Mouse (Mus musculus): ENCODE data around the gene Atp2a1. TPM values are rescaled to one million over a fixed set of nuclear protein-coding genes. Genes with fewer than 3 reads are reported as not detected.

Gene Atp2a1
- polyA plus RNA-seq, 1 experiment from 2014 or later, result 1.1 TPM

- Histone ChIP-seq H3K27me3 (ENCODE audit: control insufficient read depth, insufficient read depth, low read length) (no peaks in the 10 kb centered on the region), H3K4me2 (ENCODE audit: low read depth, low read length) (no peak overlapping the region), H3K4me3 (ENCODE audit: low read depth, low read length) (no peak overlapping the region), H3K9ac (replicated peaks; ENCODE audit: low read depth, low read length) (no peak overlapping the region), H3K27ac (ENCODE audit: low read depth, low read length) (0 out of 2 replicates have a peak overlapping the region, but pooled peaks have one; percentile 16), H3K4me1 (ENCODE audit: control insufficient read depth, insufficient read depth, low read length) (no peaks in the 10 kb centered on the region), H3K36me3 (ENCODE audit: control insufficient read depth, insufficient read depth, low read length) (peaks cover 42% of the 10 kb centered on the region), H3K9me3 (ENCODE audit: control insufficient read depth, low read length) (no peaks in the 10 kb centered on the region)
- no peak for ATAC-seq (ENCODE audit: low read depth)
- 69% methylated on average over 5 of the region's 5 CpGs for WGBS
Measured at GRCm38 (mm10) chr7:126467271-126467670, 4.4 kb upstream of the Atp2a1 start.

- Histone ChIP-seq H3K27ac (ENCODE audit: low read depth, low read length) (no peak overlapping the region), H3K4me3 (ENCODE audit: low read depth, low read length) (no peak overlapping the region), H3K4me2 (ENCODE audit: low read depth, low read length) (no peak overlapping the region), H3K9me3 (ENCODE audit: control insufficient read depth, low read length) (no peaks in the 10 kb centered on the region), H3K9ac (replicated peaks; ENCODE audit: low read depth, low read length) (no peak overlapping the region), H3K27me3 (ENCODE audit: control insufficient read depth, insufficient read depth, low read length) (no peaks in the 10 kb centered on the region), H3K36me3 (ENCODE audit: control insufficient read depth, insufficient read depth, low read length) (peaks cover 36% of the 10 kb centered on the region), H3K4me1 (ENCODE audit: control insufficient read depth, insufficient read depth, low read length) (no peaks in the 10 kb centered on the region)
- no peak for ATAC-seq (ENCODE audit: low read depth)
- WGBS, result 96% methylated on average over 5 of the region's 5 CpGs
Measured at GRCm38 (mm10) chr7:126466707-126467106, 3.8 kb upstream of the Atp2a1 start.

- H3K4me2 ChIP-seq (ENCODE audit: low read depth, low read length), result no peak overlapping the region
- no peaks in the 10 kb centered on the region for H3K4me1 ChIP-seq (ENCODE audit: control insufficient read depth, insufficient read depth, low read length)
- no peaks in the 10 kb centered on the region for H3K9me3 ChIP-seq (ENCODE audit: control insufficient read depth, low read length)
- no peak for ATAC-seq (ENCODE audit: low read depth)
- no peak overlapping the region for H3K9ac ChIP-seq (replicated peaks; ENCODE audit: low read depth, low read length)
- no peak overlapping the region for H3K27ac ChIP-seq (ENCODE audit: low read depth, low read length)
- 79% methylated on average over 9 of the region's 9 CpGs for WGBS
- H3K36me3 ChIP-seq (ENCODE audit: control insufficient read depth, insufficient read depth, low read length), result peaks cover 30% of the 10 kb centered on the region
- H3K27me3 ChIP-seq (ENCODE audit: control insufficient read depth, insufficient read depth, low read length), result no peaks in the 10 kb centered on the region
- no peak overlapping the region for H3K4me3 ChIP-seq (ENCODE audit: low read depth, low read length)
Measured at GRCm38 (mm10) chr7:126466116-126466515, 3.2 kb upstream of the Atp2a1 start.

- no peaks in the 10 kb centered on the region for H3K4me1 ChIP-seq (ENCODE audit: control insufficient read depth, insufficient read depth, low read length)
- H3K4me2 ChIP-seq (ENCODE audit: low read depth, low read length), result no peak overlapping the region
- peaks cover 25% of the 10 kb centered on the region for H3K36me3 ChIP-seq (ENCODE audit: control insufficient read depth, insufficient read depth, low read length)
- no peak overlapping the region for H3K4me3 ChIP-seq (ENCODE audit: low read depth, low read length)
- H3K9ac ChIP-seq (replicated peaks; ENCODE audit: low read depth, low read length), result no peak overlapping the region
- no peaks in the 10 kb centered on the region for H3K9me3 ChIP-seq (ENCODE audit: control insufficient read depth, low read length)
- ATAC-seq (ENCODE audit: low read depth), result no peak
- H3K27me3 ChIP-seq (ENCODE audit: control insufficient read depth, insufficient read depth, low read length), result no peaks in the 10 kb centered on the region
- no peak overlapping the region for H3K27ac ChIP-seq (ENCODE audit: low read depth, low read length)
- WGBS, result 65% methylated on average over 7 of the region's 7 CpGs
Measured at GRCm38 (mm10) chr7:126465246-126466030, 2.5 kb upstream of the Atp2a1 start.

GRCm38 (mm10) chr7:126464836-126465235, 1.9 kb upstream of the Atp2a1 start:
- no peak for ATAC-seq (ENCODE audit: low read depth)
- no peaks in the 10 kb centered on the region for H3K9me3 ChIP-seq (ENCODE audit: control insufficient read depth, low read length)
- 47% methylated on average over 5 of the region's 5 CpGs for WGBS

GRCm38 (mm10) chr7:126464121-126464520, 1.2 kb upstream of the Atp2a1 start:
- H3K4me1 ChIP-seq (ENCODE audit: control insufficient read depth, insufficient read depth, low read length), result no peaks in the 10 kb centered on the region

More at GRCm38 (mm10) chr7:126464836-126465235, 1.9 kb upstream of the Atp2a1 start:
- no peak overlapping the region for H3K4me3 ChIP-seq (ENCODE audit: low read depth, low read length)
- no peaks in the 10 kb centered on the region for H3K27me3 ChIP-seq (ENCODE audit: control insufficient read depth, insufficient read depth, low read length)
- H3K36me3 ChIP-seq (ENCODE audit: control insufficient read depth, insufficient read depth, low read length), result peaks cover 25% of the 10 kb centered on the region
- H3K9ac ChIP-seq (replicated peaks; ENCODE audit: low read depth, low read length), result no peak overlapping the region
- H3K4me2 ChIP-seq (ENCODE audit: low read depth, low read length), result no peak overlapping the region
- no peaks in the 10 kb centered on the region for H3K4me1 ChIP-seq (ENCODE audit: control insufficient read depth, insufficient read depth, low read length)
- no peak overlapping the region for H3K27ac ChIP-seq (ENCODE audit: low read depth, low read length)

GRCm38 (mm10) chr7:126463547-126463946, 639 bp upstream of the Atp2a1 start:
- WGBS, result 72% methylated on average over 4 of the region's 4 CpGs
- Histone ChIP-seq H3K4me3 (ENCODE audit: low read depth, low read length) (no peak overlapping the region), H3K27ac (ENCODE audit: low read depth, low read length) (no peak overlapping the region), H3K9ac (replicated peaks; ENCODE audit: low read depth, low read length) (no peak overlapping the region), H3K36me3 (ENCODE audit: control insufficient read depth, insufficient read depth, low read length) (peaks cover 18% of the 10 kb centered on the region), H3K4me2 (ENCODE audit: low read depth, low read length) (no peak overlapping the region), H3K4me1 (ENCODE audit: control insufficient read depth, insufficient read depth, low read length) (no peaks in the 10 kb centered on the region), H3K9me3 (ENCODE audit: control insufficient read depth, low read length) (no peaks in the 10 kb centered on the region), H3K27me3 (ENCODE audit: control insufficient read depth, insufficient read depth, low read length) (no peaks in the 10 kb centered on the region)
- no peak for ATAC-seq (ENCODE audit: low read depth)

More at GRCm38 (mm10) chr7:126464121-126464520, 1.2 kb upstream of the Atp2a1 start:
- no peak overlapping the region for H3K4me3 ChIP-seq (ENCODE audit: low read depth, low read length)
- H3K4me2 ChIP-seq (ENCODE audit: low read depth, low read length), result no peak overlapping the region
- no peaks in the 10 kb centered on the region for H3K9me3 ChIP-seq (ENCODE audit: control insufficient read depth, low read length)
- no peak for ATAC-seq (ENCODE audit: low read depth)
- WGBS, result 61% methylated on average over 4 of the region's 4 CpGs
- peaks cover 23% of the 10 kb centered on the region for H3K36me3 ChIP-seq (ENCODE audit: control insufficient read depth, insufficient read depth, low read length)
- H3K9ac ChIP-seq (replicated peaks; ENCODE audit: low read depth, low read length), result no peak overlapping the region
- H3K27ac ChIP-seq (ENCODE audit: low read depth, low read length), result no peak overlapping the region
- no peaks in the 10 kb centered on the region for H3K27me3 ChIP-seq (ENCODE audit: control insufficient read depth, insufficient read depth, low read length)

GRCm38 (mm10) chr7:126461626-126462025, 1.3 kb downstream of the Atp2a1 start:
- H3K27ac ChIP-seq (ENCODE audit: low read depth, low read length), result no peak overlapping the region
- no peak for ATAC-seq (ENCODE audit: low read depth)
- H3K4me1 ChIP-seq (ENCODE audit: control insufficient read depth, insufficient read depth, low read length), result no peaks in the 10 kb centered on the region
- H3K9ac ChIP-seq (replicated peaks; ENCODE audit: low read depth, low read length), result no peak overlapping the region
- no peaks in the 10 kb centered on the region for H3K9me3 ChIP-seq (ENCODE audit: control insufficient read depth, low read length)
- H3K4me2 ChIP-seq (ENCODE audit: low read depth, low read length), result no peak overlapping the region
- 80% methylated on average over 3 of the region's 3 CpGs for WGBS
- 0 out of 2 replicates have a peak, but pooled peaks cover 1% of the 10 kb centered on the region for H3K36me3 ChIP-seq (ENCODE audit: control insufficient read depth, insufficient read depth, low read length)
- H3K27me3 ChIP-seq (ENCODE audit: control insufficient read depth, insufficient read depth, low read length), result no peaks in the 10 kb centered on the region
- H3K4me3 ChIP-seq (ENCODE audit: low read depth, low read length), result no peak overlapping the region

- H3K36me3 ChIP-seq (ENCODE audit: control insufficient read depth, insufficient read depth, low read length), result no peaks in the 10 kb centered on the region
- no peak for ATAC-seq (ENCODE audit: low read depth)
- no peaks in the 10 kb centered on the region for H3K4me1 ChIP-seq (ENCODE audit: control insufficient read depth, insufficient read depth, low read length)
- H3K27ac ChIP-seq (ENCODE audit: low read depth, low read length), result no peak overlapping the region
- no peaks in the 10 kb centered on the region for H3K27me3 ChIP-seq (ENCODE audit: control insufficient read depth, insufficient read depth, low read length)
- H3K4me2 ChIP-seq (ENCODE audit: low read depth, low read length), result no peak overlapping the region
- no peak overlapping the region for H3K4me3 ChIP-seq (ENCODE audit: low read depth, low read length)
- no peaks in the 10 kb centered on the region for H3K9me3 ChIP-seq (ENCODE audit: control insufficient read depth, low read length)
- WGBS, result 59% methylated on average over 9 of the region's 10 CpGs
- no peak overlapping the region for H3K9ac ChIP-seq (replicated peaks; ENCODE audit: low read depth, low read length)
Measured at GRCm38 (mm10) chr7:126460623-126461399, 2.1 kb downstream of the Atp2a1 start.
